Mouse (Mus musculus): ENCODE measurements around the gene Pyy.

The Pyy gene

GRCm38 (mm10) chr11:102107732-102108131, at the start of gene Pyy:
Gene Pyy (minus strand): TSS chr11:102107832.
- DNase-seq = no peak

GRCm38 (mm10) chr11:102156786-102157089, 49.1 kb upstream of the Pyy start:
- DNase-seq = no peak

GRCm38 (mm10) chr11:102156039-102156785, 48.6 kb upstream of the Pyy start, which contains the start of gene Tmem101:
Gene Tmem101 (minus strand): TSS chr11:102156404.
- peak; percentile 90 to 93 for DNase-seq

GRCm38 (mm10) chr11:102147213-102147989, 39.8 kb upstream of the Pyy start:
- no peak for DNase-seq

GRCm38 (mm10) chr11:102146531-102146930, 38.9 kb upstream of the Pyy start:
- DNase-seq = no peak

- peak; percentile 27 to 36 for DNase-seq
These were observed 38.4 kb upstream of the Pyy start for GRCm38 (mm10) chr11:102146005-102146404.

GRCm38 (mm10) chr11:102145471-102146001, 37.9 kb upstream of the Pyy start, which contains the start of gene Nags:
Gene Nags (plus strand): TSS chr11:102145513.
- no peak for DNase-seq

GRCm38 (mm10) chr11:102144957-102145470, 37.4 kb upstream of the Pyy start:
- DNase-seq = no peak

- DNase-seq = peak; percentile 37 to 54
These were observed 34.7 kb upstream of the Pyy start for GRCm38 (mm10) chr11:102142355-102142754.

- DNase-seq = peak; percentile 55 to 78
These were observed 32.9 kb upstream of the Pyy start for GRCm38 (mm10) chr11:102140508-102140907.

GRCm38 (mm10) chr11:102138447-102138740, 30.8 kb upstream of the Pyy start:
- DNase-seq = peak in 1 of 2 experiments; percentile 53

GRCm38 (mm10) chr11:102137625-102138446, 30.2 kb upstream of the Pyy start:
- DNase-seq = no peak

- DNase-seq = no peak
These were observed 26.9 kb upstream of the Pyy start for GRCm38 (mm10) chr11:102134516-102134915.

- no peak for DNase-seq
These were observed 9.8 kb upstream of the Pyy start for GRCm38 (mm10) chr11:102117386-102117785.

GRCm38 (mm10) chr11:102116241-102116640, 8.6 kb upstream of the Pyy start:
- no peak for DNase-seq

- DNase-seq = no peak
These were observed 3.9 kb upstream of the Pyy start for GRCm38 (mm10) chr11:102111576-102111975.

- DNase-seq = no peak
These were observed 721 bp downstream of the Pyy start for GRCm38 (mm10) chr11:102106911-102107310.

- peak; percentile 24 to 61 for DNase-seq
These were observed 5.0 kb downstream of the Pyy start for GRCm38 (mm10) chr11:102102485-102103258.

- no peak for DNase-seq
These were observed 6.4 kb downstream of the Pyy start, which contains the start of gene Ppy for GRCm38 (mm10) chr11:102101219-102101618. Gene Ppy (minus strand): TSS chr11:102101319.

GRCm38 (mm10) chr11:102096887-102097391, 10.7 kb downstream of the Pyy start:
- DNase-seq = peak; percentile 65 to 67

GRCm38 (mm10) chr11:102096446-102096845, 11.2 kb downstream of the Pyy start:
- no peak for DNase-seq

- DNase-seq = no peak
These were observed 12.0 kb downstream of the Pyy start for GRCm38 (mm10) chr11:102095676-102096075.

All from kidney, adult 8-10 months (tissue).